Mouse (Mus musculus): ENCODE measurements around the gene Polg. TPM values are rescaled to one million over a fixed set of nuclear protein-coding genes. Genes with fewer than 3 reads are reported as not detected.

Gene Polg
- polyA plus RNA-seq, 1 experiment from 2014 or later = 16.2 TPM

DNA sequence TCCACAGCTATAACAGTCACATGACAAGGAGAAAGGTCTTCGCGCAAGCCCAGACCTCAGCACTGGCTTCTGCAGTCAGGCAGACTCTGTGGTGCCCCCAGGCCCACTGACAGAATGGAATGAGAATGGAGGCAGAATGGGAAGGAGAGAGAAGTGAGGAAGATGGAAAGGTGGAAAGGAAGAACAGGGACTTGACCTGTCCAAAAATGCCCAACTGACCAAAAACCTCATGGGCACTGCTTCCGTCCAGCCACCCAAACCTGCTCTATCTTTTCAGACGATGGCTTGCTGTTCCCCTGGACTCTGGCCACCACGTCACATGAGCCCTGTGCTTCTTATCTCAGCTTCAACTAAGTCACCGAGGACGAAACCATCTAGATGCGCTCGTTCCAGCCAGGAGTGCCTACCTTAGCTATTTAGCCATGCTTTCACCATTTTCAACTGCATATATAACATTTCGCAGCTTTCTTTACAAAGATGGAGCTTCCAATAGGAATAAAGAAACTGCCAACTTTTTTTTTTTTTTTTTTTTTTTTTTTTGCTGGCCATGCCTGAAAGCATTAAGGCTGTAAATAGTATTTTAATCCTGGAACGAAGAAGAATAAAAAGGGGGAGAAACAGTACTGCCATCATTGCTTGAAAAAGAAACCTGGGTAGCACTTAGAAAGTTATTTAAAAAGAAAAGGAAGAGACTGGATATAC, 2.6 kb downstream of the Polg start:
- Histone ChIP-seq H3K4me3 (ENCODE audit: low read depth, low read length) (no peak overlapping the region), H3K4me2 (ENCODE audit: low read depth, low read length) (peak overlapping the region; percentile 93; the same call in 1 of the 2 replicates), H3K36me3 (ENCODE audit: control insufficient read depth, insufficient read depth) (peaks cover 31% of the 10 kb centered on the region), H3K27me3 (ENCODE audit: control insufficient read depth, insufficient read depth, low read depth, low read length) (peaks cover 4% of the 10 kb centered on the region; the same call in 1 of the 2 replicates), H3K9me3 (replicated peaks; ENCODE audit: control insufficient read depth, low read length) (no peaks in the 10 kb centered on the region), H3K9ac (ENCODE audit: low read depth, low read length) (no peak overlapping the region), H3K27ac (ENCODE audit: low read length) (no peak overlapping the region), H3K4me1 (ENCODE audit: control insufficient read depth, low read depth, low read length) (peaks cover 23% of the 10 kb centered on the region)
- WGBS (ENCODE audit: insufficient replicate concordance) = 70% methylated on average over 11 of the region's 11 CpGs
- ATAC-seq (ENCODE audit: low read depth) = no peak

DNA sequence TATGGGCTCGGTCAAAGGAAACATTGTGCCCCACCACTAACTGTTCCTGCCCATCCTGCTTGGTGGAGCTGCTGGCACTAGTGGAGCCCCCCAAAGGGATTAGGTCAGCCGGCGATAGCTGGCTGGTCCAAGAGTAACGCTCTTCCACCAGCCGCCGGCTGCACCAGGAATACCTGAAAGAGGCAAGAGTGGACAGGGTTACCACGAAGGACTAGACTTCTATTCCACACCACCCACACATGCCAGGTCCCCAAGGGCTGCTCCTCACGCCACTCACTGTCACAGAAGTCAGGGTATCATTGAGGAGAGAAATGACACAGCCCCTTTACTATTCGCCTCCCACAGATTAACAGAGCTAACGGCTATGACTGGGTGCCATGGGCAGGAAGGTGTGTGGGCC, 4.4 kb downstream of the Polg start:
- no peak for ATAC-seq (ENCODE audit: low read depth)
- Histone ChIP-seq H3K27me3 (ENCODE audit: control insufficient read depth, insufficient read depth, low read depth, low read length) (no peaks in the 10 kb centered on the region), H3K36me3 (ENCODE audit: control insufficient read depth, insufficient read depth) (peaks cover 45% of the 10 kb centered on the region), H3K9me3 (replicated peaks; ENCODE audit: control insufficient read depth, low read length) (no peaks in the 10 kb centered on the region), H3K4me3 (ENCODE audit: low read depth, low read length) (no peak overlapping the region), H3K27ac (ENCODE audit: low read length) (no peak overlapping the region), H3K9ac (ENCODE audit: low read depth, low read length) (no peak overlapping the region), H3K4me2 (ENCODE audit: low read depth, low read length) (no peak overlapping the region), H3K4me1 (ENCODE audit: control insufficient read depth, low read depth, low read length) (peaks cover 16% of the 10 kb centered on the region)
- 81% methylated on average over 10 of the region's 10 CpGs for WGBS (ENCODE audit: insufficient replicate concordance)

DNA sequence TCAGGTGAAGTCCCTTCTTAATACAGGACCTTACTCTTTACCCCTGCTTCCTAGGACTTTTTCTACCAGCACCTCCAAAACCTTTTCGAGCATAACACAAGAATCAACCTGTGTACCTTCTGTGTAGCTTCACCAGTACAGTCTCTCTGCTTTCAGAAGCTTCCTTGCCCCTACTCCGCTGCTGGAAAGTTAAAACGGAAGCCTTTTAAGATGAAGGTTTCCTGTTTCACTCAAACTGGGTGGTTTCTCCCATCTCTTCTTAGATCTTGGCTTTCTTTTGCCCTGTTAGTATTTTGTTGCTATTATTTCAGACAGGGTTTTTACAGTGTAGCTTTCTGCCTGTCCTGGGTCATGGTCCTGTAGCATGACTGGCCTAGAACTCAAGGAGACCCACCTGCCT, 18.7 kb downstream of the Polg start:
- Histone ChIP-seq H3K27ac (ENCODE audit: low read length) (no peak overlapping the region), H3K4me2 (ENCODE audit: low read depth, low read length) (no peak overlapping the region), H3K4me1 (ENCODE audit: control insufficient read depth, low read depth, low read length) (no peaks in the 10 kb centered on the region), H3K9me3 (replicated peaks; ENCODE audit: control insufficient read depth, low read length) (no peaks in the 10 kb centered on the region), H3K4me3 (ENCODE audit: low read depth, low read length) (no peak overlapping the region), H3K9ac (ENCODE audit: low read depth, low read length) (no peak overlapping the region), H3K27me3 (ENCODE audit: control insufficient read depth, insufficient read depth, low read depth, low read length) (no peaks in the 10 kb centered on the region), H3K36me3 (ENCODE audit: control insufficient read depth, insufficient read depth) (peaks cover 49% of the 10 kb centered on the region)
- 79% methylated on average over 3 of the region's 3 CpGs for WGBS (ENCODE audit: insufficient replicate concordance)
- ATAC-seq (ENCODE audit: low read depth) = no peak

DNA sequence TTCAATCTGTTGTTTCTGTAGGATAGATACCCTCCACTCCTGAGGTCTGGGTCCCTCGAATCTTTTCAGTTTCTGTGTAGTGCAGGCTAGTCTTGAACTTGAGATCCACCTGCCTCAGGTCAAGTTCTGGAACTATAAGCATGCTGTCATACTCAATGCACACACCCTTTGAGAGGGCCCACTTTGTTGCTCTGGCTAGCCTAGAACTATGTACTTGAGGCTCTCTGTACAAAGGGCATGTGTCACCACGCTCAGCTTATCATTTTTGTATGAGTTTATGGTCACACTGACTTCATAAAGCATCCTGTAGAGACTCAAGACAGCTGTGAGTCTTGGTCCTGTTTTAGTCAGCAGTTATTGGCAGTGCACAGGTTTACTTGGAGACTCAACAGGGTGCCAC, 19.1 kb downstream of the Polg start:
- WGBS (ENCODE audit: insufficient replicate concordance) = 79% methylated on average over 2 of the region's 2 CpGs
- Histone ChIP-seq H3K9me3 (replicated peaks; ENCODE audit: control insufficient read depth, low read length) (no peaks in the 10 kb centered on the region), H3K36me3 (ENCODE audit: control insufficient read depth, insufficient read depth) (peaks cover 45% of the 10 kb centered on the region)

DNA sequence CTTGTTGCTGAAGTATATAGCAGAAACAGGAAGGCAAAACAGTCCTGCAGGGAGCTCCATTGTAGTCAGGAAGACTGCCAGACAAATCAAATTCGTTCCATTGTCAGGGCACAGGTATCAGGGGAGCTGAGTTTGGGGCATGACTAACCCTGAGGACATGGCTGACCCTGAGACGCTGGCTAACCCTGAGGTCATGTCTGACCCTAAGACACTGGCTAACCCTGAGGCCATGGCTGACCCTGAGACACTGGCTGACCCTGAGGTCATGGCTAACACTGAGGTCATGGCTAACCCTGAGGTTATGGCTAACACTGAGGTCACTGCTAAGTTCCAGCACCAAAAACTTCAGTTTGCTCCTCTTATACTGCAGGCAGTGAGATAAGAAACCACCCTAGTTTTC, 26.1 kb downstream of the Polg start:
- Histone ChIP-seq H3K4me3 (ENCODE audit: low read depth, low read length) (no peak overlapping the region), H3K36me3 (ENCODE audit: control insufficient read depth, insufficient read depth) (peaks cover 20% of the 10 kb centered on the region), H3K9me3 (replicated peaks; ENCODE audit: control insufficient read depth, low read length) (no peaks in the 10 kb centered on the region), H3K4me1 (ENCODE audit: control insufficient read depth, low read depth, low read length) (no peaks in the 10 kb centered on the region), H3K9ac (ENCODE audit: low read depth, low read length) (no peak overlapping the region), H3K4me2 (ENCODE audit: low read depth, low read length) (no peak overlapping the region), H3K27me3 (ENCODE audit: control insufficient read depth, insufficient read depth, low read depth, low read length) (no peaks in the 10 kb centered on the region), H3K27ac (ENCODE audit: low read length) (no peak overlapping the region)
- no peak for ATAC-seq (ENCODE audit: low read depth)
- WGBS (ENCODE audit: insufficient replicate concordance) = 82% methylated on average over 2 of the region's 2 CpGs

More for the DNA sequence above, 19.1 kb downstream of the Polg start:
- no peak overlapping the region for H3K4me3 ChIP-seq (ENCODE audit: low read depth, low read length)
- no peaks in the 10 kb centered on the region for H3K27me3 ChIP-seq (ENCODE audit: control insufficient read depth, insufficient read depth, low read depth, low read length)
- H3K9ac ChIP-seq (ENCODE audit: low read depth, low read length) = no peak overlapping the region
- no peak overlapping the region for H3K4me2 ChIP-seq (ENCODE audit: low read depth, low read length)
- no peak overlapping the region for H3K27ac ChIP-seq (ENCODE audit: low read length)
- no peak for ATAC-seq (ENCODE audit: low read depth)
- no peaks in the 10 kb centered on the region for H3K4me1 ChIP-seq (ENCODE audit: control insufficient read depth, low read depth, low read length)

DNA sequence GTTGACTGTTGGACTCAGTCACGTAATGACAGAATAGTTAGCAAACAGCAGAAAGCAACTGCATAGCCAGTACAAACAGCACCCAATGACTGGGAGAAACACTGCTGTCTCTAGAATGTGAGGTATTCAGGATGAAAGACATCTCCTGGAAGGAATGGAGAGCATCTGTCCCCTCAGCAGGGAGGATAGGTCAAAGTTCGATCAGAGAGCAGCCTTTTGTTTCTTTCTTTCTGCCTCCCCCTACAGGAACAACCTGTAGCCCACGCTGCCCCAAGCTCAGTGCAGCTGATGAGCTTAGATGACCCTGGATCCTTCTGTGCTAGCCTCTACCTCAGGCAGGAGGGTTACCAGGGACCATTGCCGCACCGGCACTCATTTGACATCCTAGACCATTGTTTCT, 37.9 kb downstream of the Polg start:
- ATAC-seq (ENCODE audit: low read depth) = no peak

DNA sequence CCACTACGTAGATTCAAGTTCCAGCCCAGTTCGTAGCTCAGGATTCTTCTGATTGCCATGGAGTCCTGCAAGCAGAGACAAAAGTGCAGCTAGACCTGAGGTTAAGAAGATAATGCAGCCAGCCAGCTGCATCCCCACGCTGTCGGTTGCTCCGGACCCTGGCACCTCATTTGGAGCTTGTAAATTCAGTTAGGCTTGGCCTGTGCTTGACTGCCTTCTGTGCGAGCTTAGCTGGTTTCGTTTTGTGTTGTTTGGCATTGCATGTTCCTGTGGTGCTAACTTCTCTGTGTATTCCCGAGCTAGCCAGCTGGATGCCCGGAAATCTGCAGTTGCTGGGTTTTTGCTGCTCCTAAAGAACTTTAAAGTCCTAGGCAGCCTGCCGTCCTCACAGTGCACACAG, 40.4 kb downstream of the Polg start:
- Histone ChIP-seq H3K36me3 (ENCODE audit: control insufficient read depth, insufficient read depth) (0 out of 2 replicates have a peak, but pooled peaks cover 2% of the 10 kb centered on the region), H3K4me3 (ENCODE audit: low read depth, low read length) (no peak overlapping the region), H3K4me1 (ENCODE audit: control insufficient read depth, low read depth, low read length) (no peaks in the 10 kb centered on the region), H3K27ac (ENCODE audit: low read length) (no peak overlapping the region), H3K9ac (ENCODE audit: low read depth, low read length) (no peak overlapping the region), H3K4me2 (ENCODE audit: low read depth, low read length) (no peak overlapping the region), H3K27me3 (ENCODE audit: control insufficient read depth, insufficient read depth, low read depth, low read length) (no peaks in the 10 kb centered on the region), H3K9me3 (replicated peaks; ENCODE audit: control insufficient read depth, low read length) (no peaks in the 10 kb centered on the region)
- WGBS (ENCODE audit: insufficient replicate concordance) = 79% methylated on average over 10 of the region's 10 CpGs
- no peak for ATAC-seq (ENCODE audit: low read depth)

More for the DNA sequence above, 37.9 kb downstream of the Polg start:
- H3K27ac ChIP-seq (ENCODE audit: low read length) = no peak overlapping the region
- no peaks in the 10 kb centered on the region for H3K9me3 ChIP-seq (replicated peaks; ENCODE audit: control insufficient read depth, low read length)
- H3K4me2 ChIP-seq (ENCODE audit: low read depth, low read length) = no peak overlapping the region
- 0 out of 2 replicates have a peak, but pooled peaks cover 2% of the 10 kb centered on the region for H3K36me3 ChIP-seq (ENCODE audit: control insufficient read depth, insufficient read depth)
- no peak overlapping the region for H3K9ac ChIP-seq (ENCODE audit: low read depth, low read length)
- H3K27me3 ChIP-seq (ENCODE audit: control insufficient read depth, insufficient read depth, low read depth, low read length) = no peaks in the 10 kb centered on the region
- no peaks in the 10 kb centered on the region for H3K4me1 ChIP-seq (ENCODE audit: control insufficient read depth, low read depth, low read length)
- no peak overlapping the region for H3K4me3 ChIP-seq (ENCODE audit: low read depth, low read length)
- 71% methylated on average over 5 of the region's 5 CpGs for WGBS (ENCODE audit: insufficient replicate concordance)

DNA sequence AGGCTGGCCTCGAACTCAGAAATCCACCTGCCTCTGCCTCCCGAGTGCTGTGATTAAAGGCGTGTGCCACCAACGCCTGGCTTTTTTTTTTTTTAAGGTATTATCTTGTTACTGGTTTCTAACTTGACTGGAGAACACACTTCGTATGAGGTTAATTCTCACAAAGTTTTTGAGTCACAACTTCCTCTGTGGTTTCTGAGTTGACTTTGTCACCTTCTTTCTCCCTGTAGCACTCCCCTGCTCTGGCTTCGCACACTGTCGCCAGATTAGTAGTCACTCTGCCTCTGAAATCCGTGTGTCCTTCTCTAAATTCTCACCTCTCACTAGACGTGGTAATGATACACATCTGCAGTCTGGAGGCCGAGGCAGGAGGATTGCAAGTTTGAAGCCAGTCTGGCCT, 43.3 kb downstream of the Polg start:
- Histone ChIP-seq H3K4me1 (ENCODE audit: control insufficient read depth, low read depth, low read length) (no peaks in the 10 kb centered on the region), H3K27me3 (ENCODE audit: control insufficient read depth, insufficient read depth, low read depth, low read length) (no peaks in the 10 kb centered on the region), H3K27ac (ENCODE audit: low read length) (no peak overlapping the region), H3K4me3 (ENCODE audit: low read depth, low read length) (no peak overlapping the region), H3K36me3 (ENCODE audit: control insufficient read depth, insufficient read depth) (0 out of 2 replicates have a peak, but pooled peaks cover 2% of the 10 kb centered on the region), H3K4me2 (ENCODE audit: low read depth, low read length) (no peak overlapping the region), H3K9me3 (replicated peaks; ENCODE audit: control insufficient read depth, low read length) (no peaks in the 10 kb centered on the region), H3K9ac (ENCODE audit: low read depth, low read length) (no peak overlapping the region)
- ATAC-seq (ENCODE audit: low read depth) = no peak
- WGBS (ENCODE audit: insufficient replicate concordance) = 55% methylated on average over 10 of the region's 10 CpGs

DNA sequence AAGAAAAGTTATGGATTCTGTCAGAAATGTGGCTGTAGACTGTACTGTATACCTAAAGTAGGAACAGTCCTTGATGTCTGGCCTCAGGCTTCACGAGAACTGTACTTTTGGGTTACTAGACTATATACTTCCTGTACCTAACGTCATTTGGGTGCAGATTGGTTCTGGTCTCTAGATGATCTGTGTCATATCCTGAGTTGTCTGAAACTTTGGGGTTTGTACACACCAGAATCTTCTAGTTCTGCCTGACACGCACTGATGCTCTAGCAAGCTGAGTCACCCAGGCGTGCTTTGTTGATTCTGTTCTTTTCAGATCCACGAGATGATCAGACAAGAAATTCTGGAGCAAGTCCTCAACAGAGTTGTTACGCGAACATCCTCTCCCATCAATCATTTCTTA, 46.2 kb downstream of the Polg start:
- no peaks in the 10 kb centered on the region for H3K9me3 ChIP-seq (replicated peaks; ENCODE audit: control insufficient read depth, low read length)
- H3K4me2 ChIP-seq (ENCODE audit: low read depth, low read length) = no peak overlapping the region
- 75% methylated on average over 7 of the region's 7 CpGs for WGBS (ENCODE audit: insufficient replicate concordance)
- H3K36me3 ChIP-seq (ENCODE audit: control insufficient read depth, insufficient read depth) = 0 out of 2 replicates have a peak, but pooled peaks cover 2% of the 10 kb centered on the region
- no peaks in the 10 kb centered on the region for H3K4me1 ChIP-seq (ENCODE audit: control insufficient read depth, low read depth, low read length)
- H3K27ac ChIP-seq (ENCODE audit: low read length) = no peak overlapping the region
- no peak overlapping the region for H3K4me3 ChIP-seq (ENCODE audit: low read depth, low read length)
- H3K27me3 ChIP-seq (ENCODE audit: control insufficient read depth, insufficient read depth, low read depth, low read length) = no peaks in the 10 kb centered on the region
- no peak overlapping the region for H3K9ac ChIP-seq (ENCODE audit: low read depth, low read length)
- no peak for ATAC-seq (ENCODE audit: low read depth)

All from liver, embryonic 16.5 days (tissue).